Mouse (Mus musculus) intestine, embryonic 15.5 days (tissue): Measurements from ENCODE around the gene Rp9. TPM values are rescaled to one million over a fixed set of nuclear protein-coding genes. Genes with fewer than 3 reads are reported as not detected.

ENCODE experiments used
- ATAC-seq: fragments of 200-750 bp; cut with Nextera tagmentation; 2 replicates; pipeline ENCODE4 v1.8.0; 2017; ENCODE audit warnings: moderate TSS enrichment, moderate library complexity
- H3K27ac ChIP-seq: fragments of 300-500 bp; sonication (generic); 2 replicates; pipeline ENCODE4 v1.5.1; 2015; ENCODE audit warnings: mild to moderate bottlenecking, inconsistent platforms
- H3K27me3 ChIP-seq: fragments of 300-500 bp; sonication (generic); replicated peaks from 2 replicates; pipeline ENCODE4 v1.6.1; 2015; ENCODE audit warnings: inconsistent platforms
- H3K36me3 ChIP-seq: fragments of 300-500 bp; sonication (generic); 2 replicates; pipeline ENCODE4 v1.6.1; 2015; ENCODE audit warnings: inconsistent platforms
- H3K4me1 ChIP-seq: fragments of 300-500 bp; sonication (generic); replicated peaks from 2 replicates; pipeline ENCODE4 v1.6.1; 2015; ENCODE audit warnings: inconsistent platforms
- H3K4me2 ChIP-seq: fragments of 300-500 bp; sonication (generic); replicated peaks from 2 replicates; pipeline ENCODE4 v1.6.1; 2015; ENCODE audit warnings: mild to moderate bottlenecking, inconsistent platforms
- H3K4me3 ChIP-seq: fragments of 300-500 bp; sonication (generic); replicated peaks from 2 replicates; pipeline ENCODE4 v1.5.1; 2015; ENCODE audit warnings: inconsistent platforms
- H3K9ac ChIP-seq: fragments of 300-500 bp; sonication (generic); 2 replicates; pipeline ENCODE4 v1.6.1; 2015; ENCODE audit warnings: inconsistent platforms
- H3K9me3 ChIP-seq: fragments of 300-500 bp; sonication (generic); 2 replicates; pipeline ENCODE4 v1.6.1; 2016; ENCODE audit warnings: inconsistent platforms
- WGBS: fragments of 180-500 bp; shearing (Covaris S2); methylation state at CpG from one replicate; pipeline ENCODE4 v1.1.7; 2015; 5-methylcytosine and 5-hydroxymethylcytosine counted together
- polyA plus RNA-seq: library from polyadenylated mRNA; unstranded; fragments of >200 nt; fragmentation: Nextera tagmentation; extraction: Ambion mirVana; gene quantifications from 2 replicates; pipeline ENCODE4 v1.2.1, GENCODE M21; 2015

Rp9 gene
- polyA plus RNA-seq, 1 experiment from 2014 or later = 73.2 TPM

DNA sequence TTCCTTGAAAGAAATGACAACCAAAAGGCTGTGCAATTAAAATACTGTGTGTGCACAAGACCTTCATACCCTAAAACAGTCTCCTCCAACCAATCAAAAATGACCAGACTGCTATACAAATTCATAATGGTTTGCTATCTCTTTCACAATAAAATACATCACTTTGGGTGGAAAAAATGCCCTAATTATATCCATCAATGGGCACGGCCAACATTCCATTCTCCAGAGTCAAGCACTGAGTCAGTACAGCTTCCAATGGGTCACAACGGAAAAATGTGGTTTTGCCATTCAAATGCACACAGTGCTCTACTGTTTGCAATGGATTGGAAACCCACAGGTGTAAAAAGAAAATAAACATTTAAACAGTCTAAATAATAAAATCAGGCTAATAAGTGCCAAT is 83.7 kb downstream of the Rp9 start:
- no peaks in the 10 kb centered on the region for H3K27me3 ChIP-seq
- H3K36me3 ChIP-seq = peaks cover 9% of the 10 kb centered on the region; the same call in 1 of the 2 replicates
- no peaks in the 10 kb centered on the region for H3K9me3 ChIP-seq
- 68% methylated on average over 2 of the region's 2 CpGs for WGBS
- H3K4me1 ChIP-seq = peaks cover 10% of the 10 kb centered on the region; the same call in 1 of the 2 replicates
- H3K4me2 ChIP-seq = 0 out of 2 replicates have a peak overlapping the region, but pooled peaks have one; percentile 35
- no peak overlapping the region for H3K4me3 ChIP-seq
- ATAC-seq = no peak
- no peak overlapping the region for H3K27ac ChIP-seq
- no peak overlapping the region for H3K9ac ChIP-seq

GRCm38 (mm10) chr9:22376086-22376485 is 93.5 kb downstream of the Rp9 start:
- Histone ChIP-seq H3K27ac (no peak overlapping the region), H3K4me3 (no peak overlapping the region), H3K4me1 (no peaks in the 10 kb centered on the region), H3K36me3 (peaks cover 41% of the 10 kb centered on the region), H3K9me3 (no peaks in the 10 kb centered on the region), H3K4me2 (no peak overlapping the region), H3K9ac (no peak overlapping the region), H3K27me3 (no peaks in the 10 kb centered on the region)
- no peak for ATAC-seq
- 84% methylated on average over 5 of the region's 5 CpGs for WGBS

GRCm38 (mm10) chr9:22372760-22373159 is 96.8 kb downstream of the Rp9 start:
- no peaks in the 10 kb centered on the region for H3K9me3 ChIP-seq
- peaks cover 25% of the 10 kb centered on the region for H3K36me3 ChIP-seq
- H3K4me2 ChIP-seq = no peak overlapping the region

DNA sequence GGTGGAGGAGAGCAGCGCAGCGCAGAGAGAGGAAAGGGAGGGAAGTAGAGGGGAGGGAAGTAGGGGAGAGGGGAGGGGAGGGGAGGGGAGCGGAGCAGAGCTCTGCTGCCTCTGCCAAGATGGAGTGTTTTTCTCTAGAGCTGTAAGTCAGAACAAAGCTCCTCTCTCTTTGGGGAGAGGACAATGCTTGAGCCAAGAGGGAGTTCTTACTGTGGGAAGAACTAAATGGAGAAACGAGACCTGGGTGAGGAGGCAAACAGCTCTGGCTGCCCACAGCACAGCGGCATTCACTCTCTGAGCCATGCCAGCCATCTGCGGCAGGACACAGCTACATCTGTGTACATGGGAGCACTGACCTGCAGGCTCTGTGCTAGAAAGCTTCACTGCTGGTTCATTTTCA is 101.5 kb downstream of the Rp9 start:
- Histone ChIP-seq H3K9me3 (no peaks in the 10 kb centered on the region), H3K4me1 (no peaks in the 10 kb centered on the region), H3K4me3 (no peak overlapping the region), H3K9ac (no peak overlapping the region), H3K27me3 (no peaks in the 10 kb centered on the region), H3K4me2 (no peak overlapping the region), H3K27ac (no peak overlapping the region), H3K36me3 (peaks cover 35% of the 10 kb centered on the region)
- ATAC-seq = no peak
- 81% methylated on average over 6 of the region's 6 CpGs for WGBS

More at GRCm38 (mm10) chr9:22372760-22373159, 96.8 kb downstream of the Rp9 start:
- WGBS = 98% methylated on average over 4 of the region's 4 CpGs
- no peak overlapping the region for H3K27ac ChIP-seq
- ATAC-seq = no peak
- no peak overlapping the region for H3K4me3 ChIP-seq
- no peaks in the 10 kb centered on the region for H3K4me1 ChIP-seq
- H3K27me3 ChIP-seq = no peaks in the 10 kb centered on the region
- H3K9ac ChIP-seq = no peak overlapping the region

- H3K27me3 ChIP-seq = no peaks in the 10 kb centered on the region
- no peak overlapping the region for H3K4me3 ChIP-seq
- no peaks in the 10 kb centered on the region for H3K4me1 ChIP-seq
- no peaks in the 10 kb centered on the region for H3K9me3 ChIP-seq
- no peak overlapping the region for H3K27ac ChIP-seq
- H3K36me3 ChIP-seq = peaks cover 25% of the 10 kb centered on the region
- H3K9ac ChIP-seq = no peak overlapping the region
- ATAC-seq = no peak
- no peak overlapping the region for H3K4me2 ChIP-seq
- WGBS = 93% methylated on average over 10 of the region's 10 CpGs
These were observed 102.9 kb downstream of the Rp9 start for GRCm38 (mm10) chr9:22366621-22367020.

- no peak for ATAC-seq
- H3K4me1 ChIP-seq = no peaks in the 10 kb centered on the region
- no peak overlapping the region for H3K4me2 ChIP-seq
- H3K4me3 ChIP-seq = no peak overlapping the region
- H3K9me3 ChIP-seq = no peaks in the 10 kb centered on the region
- H3K27ac ChIP-seq = no peak overlapping the region
- H3K27me3 ChIP-seq = no peaks in the 10 kb centered on the region
- 94% methylated on average over 2 of the region's 2 CpGs for WGBS
- H3K9ac ChIP-seq = no peak overlapping the region
- peaks cover 21% of the 10 kb centered on the region for H3K36me3 ChIP-seq
These were observed 103.3 kb downstream of the Rp9 start for GRCm38 (mm10) chr9:22366221-22366620.

Other genes with a start within 250 kb of the Rp9 start
- gene Zfp809, start 244.0 kb downstream of the Rp9 start, polyA plus RNA-seq = 19.3 and 23.6 TPM in 2 replicates
- 4.2 and 4.3 TPM in 2 replicates for gene Zfp599, start 209.8 kb downstream of the Rp9 start, polyA plus RNA-seq
- gene Zfp810, start 162.1 kb downstream of the Rp9 start, polyA plus RNA-seq = 12.4 and 13.3 TPM in 2 replicates
- 40.5 and 42.4 TPM in 2 replicates for gene Anln, start 80.6 kb downstream of the Rp9 start, polyA plus RNA-seq
- gene 9530077C05Rik, start 58.2 kb downstream of the Rp9 start, polyA plus RNA-seq = 2.9 and 4.4 TPM in 2 replicates
- not detected in 2 replicates for gene Gm17545, start 15.5 kb downstream of the Rp9 start, polyA plus RNA-seq
- gene Bbs9, start 6.0 kb upstream of the Rp9 start, polyA plus RNA-seq = 11.8 and 13.1 TPM in 2 replicates